Mouse (Mus musculus) ES-E14 (cell line): Measurements from ENCODE around the gene Commd9.

Experiments used
- CHD2 ChIP-seq: IDR thresholded peaks from 2 replicates; pipeline ENCODE4 v1.6.1; 2014; ENCODE audit warnings: mild to moderate bottlenecking, low read depth, low read length, inconsistent platforms
- HCFC1 ChIP-seq: IDR thresholded peaks from 2 replicates; pipeline ENCODE4 v1.6.1; 2012; ENCODE audit warnings: low read length, inconsistent platforms, borderline replicate concordance; ENCODE audit not compliant: insufficient read depth

DNA sequence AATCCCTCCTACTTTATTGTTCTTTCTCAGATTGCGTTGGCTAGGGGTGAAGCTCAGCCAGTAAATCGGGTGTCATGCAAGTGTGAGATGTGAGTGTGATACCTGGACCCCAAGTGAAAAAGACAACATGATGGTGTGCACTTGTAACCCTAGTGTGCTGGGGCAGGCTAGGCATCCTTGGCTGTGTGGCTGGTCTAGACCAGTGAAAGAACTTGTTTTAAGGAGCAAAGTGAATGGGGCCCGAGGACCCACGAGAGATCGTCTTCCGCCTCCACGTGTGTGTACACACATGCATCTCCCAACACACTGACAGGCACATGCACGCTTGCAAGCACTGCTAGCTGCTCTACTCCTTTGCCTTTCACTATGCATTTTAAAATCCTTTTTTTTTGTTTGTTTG is 2.8 kb downstream of the Commd9 start:
- TF ChIP-seq HCFC1 (no peak), CHD2 (no peak)
